Mouse (Mus musculus) lung, postnatal 0 days (tissue): ENCODE results near the gene Abhd2.

ENCODE experiments used
- CTCF ChIP-seq: IDR thresholded peaks from 2 replicates; pipeline ENCODE4 v1.5.1; 2016; ENCODE audit warnings: antibody characterized with exemption, mild to moderate bottlenecking
- EP300 ChIP-seq: IDR thresholded peaks from 2 replicates; pipeline ENCODE4 v1.6.1; 2016; ENCODE audit warnings: antibody characterized with exemption, mild to moderate bottlenecking, control low read depth

GRCm38 (mm10) chr7:79293605-79294232 lies 20.7 kb downstream of the Abhd2 start:
- TF ChIP-seq EP300: no peak
- TF ChIP-seq CTCF: no peak
